Mouse (Mus musculus) lung, embryonic 16.5 days (tissue): ENCODE measurements around the gene Noct. TPM values are rescaled to one million over a fixed set of nuclear protein-coding genes. Genes with fewer than 3 reads are reported as not detected.
"Not testable (repeated sequence)": the region's sequence is repeated elsewhere in the genome, so short reads cannot be mapped to it uniquely, and the experiment has no call there.

Source experiments
- ATAC-seq: fragments of 200-750 bp; cut with Nextera tagmentation; 2 replicates; pipeline ENCODE4 v1.8.0; 2017; ENCODE audit warnings: low read depth, mild to moderate bottlenecking, moderate library complexity
- H3K27ac ChIP-seq: fragments of 300-500 bp; sonication (generic); 2 replicates; pipeline ENCODE4 v1.5.1; 2014; ENCODE audit warnings: mild to moderate bottlenecking, control low read depth, low read length
- H3K27me3 ChIP-seq: fragments of 300-500 bp; sonication (generic); 2 replicates; pipeline ENCODE4 v1.6.1; 2014; ENCODE audit warnings: low read depth, low read length, mixed read lengths; ENCODE audit not compliant: control insufficient read depth, insufficient read depth
- H3K36me3 ChIP-seq: fragments of 300-500 bp; sonication (generic); 2 replicates; pipeline ENCODE4 v1.6.1; 2014; ENCODE audit warnings: low read length; ENCODE audit not compliant: control insufficient read depth, insufficient read depth
- H3K4me1 ChIP-seq: fragments of 300-500 bp; sonication (generic); replicated peaks from 2 replicates; pipeline ENCODE4 v1.6.1; 2014; ENCODE audit warnings: low read length, mixed read lengths; ENCODE audit not compliant: control insufficient read depth, insufficient read depth
- H3K4me2 ChIP-seq: fragments of 300-500 bp; sonication (generic); 2 replicates; pipeline ENCODE4 v1.6.1; 2014; ENCODE audit warnings: low read depth, low read length, control low read depth
- H3K4me3 ChIP-seq: fragments of 300-500 bp; sonication (generic); 2 replicates; pipeline ENCODE4 v1.5.1; 2014; ENCODE audit warnings: mild to moderate bottlenecking, low read length, control low read depth
- H3K9ac ChIP-seq: fragments of 300-500 bp; sonication (generic); 2 replicates; pipeline ENCODE4 v1.6.1; 2014; ENCODE audit warnings: low read length, control low read depth
- H3K9me3 ChIP-seq: fragments of 300-500 bp; sonication (generic); 2 replicates; pipeline ENCODE4 v1.6.1; 2016; ENCODE audit warnings: low read length; ENCODE audit not compliant: control insufficient read depth
- WGBS: fragments of 180-500 bp; shearing (Covaris S2); extraction: QIAGEN DNeasy Blood & Tissue Kit; methylation state at CpG from one replicate; pipeline ENCODE4 v1.1.7; 2014; 5-methylcytosine and 5-hydroxymethylcytosine counted together
- polyA plus RNA-seq: library from polyadenylated mRNA; unstranded; fragments of >200 nt; fragmentation: Nextera tagmentation; extraction: Ambion mirVana; gene quantifications from 2 replicates; pipeline ENCODE4 v1.2.1, GENCODE M21; 2015

Gene Noct
- polyA plus RNA-seq, 1 experiment from 2014 or later, result 5.6 TPM

DNA sequence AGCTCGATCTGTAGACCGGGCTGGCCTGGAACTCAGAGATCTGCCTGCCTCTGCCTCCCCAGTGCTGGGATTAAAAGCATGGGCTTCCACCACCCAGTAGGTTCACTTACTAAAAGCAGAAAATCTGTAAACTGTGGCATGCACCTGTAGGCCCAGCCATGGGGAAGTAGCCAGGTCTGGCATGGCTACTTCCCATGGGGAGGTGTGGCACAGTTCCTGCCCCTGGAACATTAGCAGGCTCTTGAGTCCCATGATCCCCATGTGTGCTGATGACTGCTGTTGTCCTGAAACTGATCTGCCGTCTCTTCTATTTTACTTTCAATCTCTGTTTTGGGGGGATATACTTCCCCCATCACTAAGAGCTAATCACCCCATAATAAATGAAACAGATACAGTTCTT lies 11.1 kb upstream of the Noct start:
- Histone ChIP-seq H3K27ac (no peak overlapping the region), H3K36me3 (no peaks in the 10 kb centered on the region), H3K27me3 (no peaks in the 10 kb centered on the region), H3K9ac (no peak overlapping the region), H3K9me3 (no peaks in the 10 kb centered on the region), H3K4me1 (0 out of 2 replicates have a peak, but pooled peaks cover 2% of the 10 kb centered on the region), H3K4me2 (no peak overlapping the region), H3K4me3 (no peak overlapping the region)
- WGBS, result 95% methylated on average over 3 of the region's 3 CpGs
- no peak for ATAC-seq

DNA sequence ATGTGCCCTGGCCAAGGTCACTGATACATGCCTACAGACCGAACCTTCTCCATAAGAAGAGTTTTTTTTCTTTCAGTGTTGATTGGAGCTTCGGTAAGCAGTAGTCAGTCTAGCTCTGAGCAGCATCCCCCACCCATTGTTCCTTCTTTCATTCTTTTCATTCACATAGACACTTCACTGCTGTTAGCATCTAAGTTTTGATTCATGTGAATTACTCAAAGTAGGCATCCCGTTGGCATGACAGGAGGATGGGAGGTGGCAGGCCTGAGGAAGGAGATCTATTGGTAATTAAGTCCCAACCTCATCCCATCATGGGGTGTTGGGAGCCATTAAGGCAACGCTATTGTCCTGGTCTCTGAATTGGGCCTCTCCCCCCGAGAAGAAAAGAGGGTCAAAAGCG lies 8.6 kb upstream of the Noct start:
- Histone ChIP-seq H3K27ac (no peak overlapping the region), H3K9me3 (no peaks in the 10 kb centered on the region), H3K36me3 (no peaks in the 10 kb centered on the region), H3K9ac (no peak overlapping the region), H3K27me3 (no peaks in the 10 kb centered on the region), H3K4me2 (no peak overlapping the region), H3K4me1 (no peaks in the 10 kb centered on the region), H3K4me3 (no peak overlapping the region)
- ATAC-seq, result no peak
- WGBS, result 88% methylated on average over 6 of the region's 6 CpGs

GRCm38 (mm10) chr3:51216351-51216750 lies 7.9 kb upstream of the Noct start:
- H3K4me2 ChIP-seq, H3K27me3 ChIP-seq, H3K4me1 ChIP-seq, H3K36me3 ChIP-seq, H3K9me3 ChIP-seq, H3K27ac ChIP-seq, H3K4me3 ChIP-seq, ATAC-seq, H3K9ac ChIP-seq: not testable (repeated sequence)
- WGBS, result 77% methylated on average over 5 of the region's 10 CpGs

DNA sequence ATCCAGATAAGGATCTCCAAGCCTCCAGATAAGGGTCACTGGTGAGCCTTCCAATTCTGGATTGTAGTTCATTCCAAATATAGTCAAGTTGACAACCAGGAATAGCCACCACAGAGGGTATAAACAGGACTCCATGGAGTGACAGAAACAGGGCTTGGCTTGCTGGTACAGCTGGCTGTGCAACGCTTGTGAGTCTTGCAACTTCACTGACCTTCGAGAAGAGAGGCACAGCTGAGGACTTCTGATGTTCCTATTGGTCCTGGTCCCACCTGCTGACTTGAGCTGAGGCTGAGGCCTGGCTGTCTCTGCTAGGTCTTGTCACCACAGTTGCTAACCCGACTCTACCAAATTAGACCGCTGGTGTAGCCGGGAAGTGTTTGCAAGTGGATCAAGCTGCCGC lies 5.9 kb upstream of the Noct start:
- not testable (repeated sequence) for H3K27ac ChIP-seq, H3K36me3 ChIP-seq, ATAC-seq, H3K27me3 ChIP-seq, H3K4me3 ChIP-seq, H3K4me1 ChIP-seq, H3K9me3 ChIP-seq, H3K9ac ChIP-seq, H3K4me2 ChIP-seq
- 86% methylated on average over 6 of the region's 6 CpGs for WGBS

GRCm38 (mm10) chr3:51219213-51219612 lies 5.0 kb upstream of the Noct start:
- H3K4me2 ChIP-seq, result no peak overlapping the region
- no peak overlapping the region for H3K9ac ChIP-seq
- H3K4me1 ChIP-seq, result peaks cover 14% of the 10 kb centered on the region
- no peaks in the 10 kb centered on the region for H3K36me3 ChIP-seq
- no peak overlapping the region for H3K27ac ChIP-seq
- no peak for ATAC-seq
- no peak overlapping the region for H3K4me3 ChIP-seq
- no peaks in the 10 kb centered on the region for H3K27me3 ChIP-seq
- no peaks in the 10 kb centered on the region for H3K9me3 ChIP-seq
- 90% methylated on average over 5 of the region's 5 CpGs for WGBS

DNA sequence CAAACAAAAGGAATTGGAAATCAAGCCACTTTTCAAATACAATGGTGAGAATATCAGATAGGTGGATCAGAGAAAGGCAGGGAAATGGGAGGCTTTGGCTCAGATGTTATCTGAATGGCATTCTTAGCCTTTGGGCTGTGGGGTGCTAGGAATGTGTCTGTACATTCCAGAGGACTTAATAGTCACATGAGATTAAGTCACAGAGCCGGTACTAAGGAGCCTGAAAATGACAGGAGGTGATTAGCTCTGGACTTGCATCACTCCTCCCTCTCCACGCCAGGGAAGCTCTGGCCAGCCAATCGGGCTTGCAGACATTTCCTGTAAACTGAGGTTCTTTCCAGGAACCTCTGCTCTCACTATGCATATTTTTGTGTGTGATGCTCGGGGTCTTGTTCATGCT lies 3.4 kb upstream of the Noct start:
- WGBS, result 42% methylated on average over 4 of the region's 4 CpGs
- peaks cover 19% of the 10 kb centered on the region for H3K4me1 ChIP-seq
- ATAC-seq, result no peak
- no peaks in the 10 kb centered on the region for H3K9me3 ChIP-seq
- no peaks in the 10 kb centered on the region for H3K36me3 ChIP-seq
- H3K4me2 ChIP-seq, result no peak overlapping the region
- no peak overlapping the region for H3K4me3 ChIP-seq
- H3K27me3 ChIP-seq, result no peaks in the 10 kb centered on the region
- H3K27ac ChIP-seq, result no peak overlapping the region
- no peak overlapping the region for H3K9ac ChIP-seq

DNA sequence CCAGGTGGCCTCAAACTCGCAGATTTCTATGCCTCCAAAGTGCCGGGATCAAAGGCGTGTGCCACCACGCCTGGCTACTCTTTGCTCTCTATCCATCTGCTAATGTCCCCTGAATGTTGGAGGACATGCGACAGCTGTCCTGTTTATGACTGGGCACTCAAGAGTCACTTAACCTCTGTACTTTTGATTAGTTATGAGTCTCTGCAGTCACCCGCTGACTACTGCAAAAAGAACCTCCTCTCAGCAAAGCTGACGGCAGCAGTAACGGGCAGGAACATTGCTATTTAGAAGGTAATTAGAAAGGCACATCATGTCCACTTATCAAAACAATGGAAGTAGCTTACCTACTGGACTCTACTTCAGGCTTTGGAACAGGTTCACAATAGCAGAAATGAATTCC lies 2.4 kb upstream of the Noct start:
- no peaks in the 10 kb centered on the region for H3K9me3 ChIP-seq
- no peak overlapping the region for H3K4me2 ChIP-seq
- H3K4me3 ChIP-seq, result no peak overlapping the region
- no peak for ATAC-seq
- 45% methylated on average over 8 of the region's 8 CpGs for WGBS
- H3K27me3 ChIP-seq, result no peaks in the 10 kb centered on the region
- no peak overlapping the region for H3K27ac ChIP-seq
- no peak overlapping the region for H3K9ac ChIP-seq
- H3K4me1 ChIP-seq, result peaks cover 19% of the 10 kb centered on the region
- no peaks in the 10 kb centered on the region for H3K36me3 ChIP-seq

DNA sequence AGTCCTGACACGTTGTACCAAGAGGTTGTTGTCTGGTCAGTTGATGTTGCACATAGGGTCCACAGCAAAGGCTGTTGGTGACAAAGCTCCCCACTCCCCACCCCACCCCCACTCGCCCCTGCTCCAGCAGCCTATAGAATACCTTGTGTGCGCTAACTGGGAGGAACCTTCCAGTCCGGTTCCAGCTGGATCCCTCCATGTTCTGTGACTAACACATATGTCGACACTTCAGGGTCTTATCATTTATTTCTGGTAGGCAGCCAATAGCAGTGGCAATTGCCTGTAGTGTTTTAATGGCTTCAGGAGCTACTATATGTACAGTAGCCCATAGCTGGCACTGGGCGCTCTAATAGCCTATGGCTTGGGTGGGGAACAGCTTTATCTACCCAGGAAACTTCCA lies 1.9 kb upstream of the Noct start:
- H3K9me3 ChIP-seq, result no peaks in the 10 kb centered on the region
- H3K9ac ChIP-seq, result no peak overlapping the region
- H3K4me1 ChIP-seq, result peaks cover 19% of the 10 kb centered on the region
- no peak overlapping the region for H3K4me2 ChIP-seq
- peak; percentile 4; the same call in 1 of the 2 replicates for ATAC-seq
- H3K27me3 ChIP-seq, result no peaks in the 10 kb centered on the region
- H3K27ac ChIP-seq, result no peak overlapping the region
- H3K36me3 ChIP-seq, result no peaks in the 10 kb centered on the region
- WGBS, result 67% methylated on average over 6 of the region's 6 CpGs
- H3K4me3 ChIP-seq, result no peak overlapping the region

DNA sequence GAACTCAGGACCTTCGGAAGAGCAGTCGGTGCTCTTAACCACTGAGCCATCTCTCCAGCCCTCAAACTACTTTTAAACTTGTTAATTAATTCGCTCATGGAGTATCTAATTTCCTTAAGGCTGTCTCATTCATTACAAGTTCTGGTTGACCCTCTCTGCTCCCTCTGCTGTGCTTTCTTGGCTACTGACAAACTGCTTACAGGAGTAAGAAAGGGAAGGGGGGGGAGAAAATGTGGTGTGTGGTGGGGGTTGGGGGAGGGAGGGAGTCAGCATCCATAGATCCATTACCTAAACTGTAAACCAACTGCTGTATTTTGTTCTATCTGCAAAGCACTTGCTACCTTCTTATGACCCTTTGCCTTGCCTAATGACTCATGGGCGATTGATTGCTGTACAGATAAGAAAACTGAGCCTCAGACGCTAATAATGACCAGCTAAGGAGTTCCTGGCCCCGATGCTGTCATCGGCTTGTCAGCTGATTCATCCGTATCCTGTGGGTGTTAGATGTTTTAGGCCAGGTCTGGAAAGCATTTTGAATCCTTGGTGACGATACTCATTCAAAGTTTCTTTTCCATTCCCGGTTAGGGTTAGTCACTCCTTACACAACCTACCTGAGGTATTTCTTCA lies 1.3 kb upstream of the Noct start:
- WGBS, result 42% methylated on average over 10 of the region's 10 CpGs
- ATAC-seq, result no peak

GRCm38 (mm10) chr3:51223556-51223955 lies 691 bp upstream of the Noct start:
- Histone ChIP-seq H3K4me2 (peak overlapping the region; percentile 92), H3K9me3 (no peaks in the 10 kb centered on the region), H3K4me3 (peak overlapping the region; percentile 87), H3K4me1 (peaks cover 19% of the 10 kb centered on the region), H3K36me3 (no peaks in the 10 kb centered on the region), H3K27ac (peak overlapping the region; percentile 12), H3K9ac (no peak overlapping the region), H3K27me3 (no peaks in the 10 kb centered on the region)
- ATAC-seq, result no peak
- 20% methylated on average over 5 of the region's 5 CpGs for WGBS

More for the DNA sequence above, 1.3 kb upstream of the Noct start:
- H3K4me3 ChIP-seq, result no peak overlapping the region
- no peak overlapping the region for H3K27ac ChIP-seq
- no peaks in the 10 kb centered on the region for H3K9me3 ChIP-seq
- peak overlapping the region; percentile 92; the same call in 1 of the 2 replicates for H3K4me2 ChIP-seq
- H3K4me1 ChIP-seq, result peaks cover 19% of the 10 kb centered on the region
- H3K27me3 ChIP-seq, result no peaks in the 10 kb centered on the region
- H3K36me3 ChIP-seq, result no peaks in the 10 kb centered on the region
- no peak overlapping the region for H3K9ac ChIP-seq
